Mouse (Mus musculus): ENCODE data around the gene Cps1.

DNA sequence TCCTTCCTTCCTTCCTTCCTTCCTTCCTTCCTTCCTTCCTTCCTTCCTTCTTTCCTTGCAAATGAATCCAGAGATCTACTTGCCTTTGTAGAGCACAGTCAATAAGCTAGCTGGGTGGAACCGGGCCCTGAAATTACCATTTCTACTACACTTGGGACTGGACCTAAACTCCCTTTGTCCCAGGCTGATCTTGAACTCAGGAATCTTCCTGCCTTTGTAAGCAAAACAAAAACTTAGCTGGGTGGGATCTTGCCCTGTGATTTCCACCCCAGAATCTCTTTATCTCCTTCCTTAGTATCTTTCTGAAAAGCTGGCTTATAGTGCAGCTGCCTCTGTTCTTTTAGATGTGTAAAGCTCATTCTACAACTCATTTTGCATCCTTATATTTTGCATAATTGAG lies 115.6 kb downstream of the Cps1 start:
- no peak for TF ChIP-seq CTCF (IDR thresholded peaks at IDR 0.05; ENCODE audit: low read depth)
- no peak for TF ChIP-seq EP300 (optimal IDR thresholded peaks at IDR 0.05)
